In genomic region chr11:74468195-74468594, GRCm38 (mm10) we compare ENCODE assay signal across 11 mouse cellular contexts.
A peak's percentile ranks its signal among the peaks of the same experiment; 100 is the strongest.
DNase-seq lines count a peak whose midpoint lies in the region; ATAC-seq and TF ChIP-seq lines count a peak whose summit lies in the region.
"Had no signal": no experiment of that assay in that cellular context is flagged by ENCODE, and none has a peak within 500 bp of the region (broad histone marks: within the 10 kb centered on the region; RNA-seq: fewer than 3 reads in every experiment).

No protein-coding gene starts in this region.

- H3K4me2 ChIP-seq in lung, embryonic 16.5 days (ENCODE audit: low read depth, low read length): no peak overlapping the region
- no peak overlapping the region for H3K4me2 ChIP-seq in forebrain, postnatal 0 days (ENCODE audit: low read depth)
- H3K4me2 ChIP-seq in liver, embryonic 13.5 days: no peak overlapping the region
- H3K4me2 ChIP-seq in stomach, embryonic 16.5 days (ENCODE audit: low read depth, low read length): no peak overlapping the region
- H3K4me2 ChIP-seq: liver, embryonic 15.5 days had no signal

- ATAC-seq in lung, embryonic 16.5 days (ENCODE audit: low read depth): 0 out of 2 replicates have a peak, but pooled peaks have one; percentile 34
- ATAC-seq in forebrain, postnatal 0 days: peak; percentile 61
- 0 out of 2 replicates have a peak, but pooled peaks have one; percentile 39 for ATAC-seq in liver, embryonic 13.5 days (ENCODE audit: low read depth)
- peak; percentile 51 for ATAC-seq in stomach, embryonic 16.5 days (ENCODE audit: insufficient read depth, low FRiP score)
- ATAC-seq: Patski had no signal

- 19% methylated on average over 6 of the region's 6 CpGs for WGBS in lung, embryonic 16.5 days
- 20% methylated on average over 6 of the region's 6 CpGs for WGBS in forebrain, postnatal 0 days
- 51% methylated on average over 6 of the region's 6 CpGs for WGBS in liver, embryonic 13.5 days (ENCODE audit: insufficient replicate concordance)
- 34% methylated on average over 6 of the region's 6 CpGs for WGBS in stomach, embryonic 16.5 days

- no peaks in the 10 kb centered on the region for H3K27me3 ChIP-seq in lung, embryonic 16.5 days (ENCODE audit: control insufficient read depth, insufficient read depth, low read depth, low read length)
- H3K27me3 ChIP-seq in forebrain, postnatal 0 days (ENCODE audit: insufficient read depth, low read length): no peaks in the 10 kb centered on the region
- H3K27me3 ChIP-seq in liver, embryonic 13.5 days: no peaks in the 10 kb centered on the region
- no peaks in the 10 kb centered on the region for H3K27me3 ChIP-seq in stomach, embryonic 16.5 days (ENCODE audit: control insufficient read depth, insufficient read depth, low read length)
- H3K27me3 ChIP-seq: liver, embryonic 15.5 days; Patski had no signal

- DNase-seq in lung, postnatal 25 days (ENCODE audit: low spot score): no peak
- peak; percentile 21 for DNase-seq in forebrain, postnatal 0 days
- DNase-seq in liver, embryonic 13.5 days: no peak
- DNase-seq in Muller cell, postnatal 12 days (ENCODE audit: inconsistent ontology term): no peak
- no peak for DNase-seq in kidney, postnatal 25 days
- DNase-seq: cerebellum, adult 11 months; kidney, postnatal 4 days had no signal

- no peak overlapping the region for H3K4me3 ChIP-seq in lung, embryonic 16.5 days (ENCODE audit: low read length)
- no peak overlapping the region for H3K4me3 ChIP-seq in forebrain, postnatal 0 days (ENCODE audit: low read depth, low read length)
- H3K4me3 ChIP-seq in liver, embryonic 13.5 days (replicated peaks): no peak overlapping the region
- H3K4me3 ChIP-seq in stomach, embryonic 16.5 days (replicated peaks; ENCODE audit: low read length): no peak overlapping the region
- H3K4me3 ChIP-seq: liver, embryonic 15.5 days had no signal

- H3K4me1 ChIP-seq in lung, embryonic 16.5 days (replicated peaks; ENCODE audit: control insufficient read depth, insufficient read depth, low read length): peaks cover 18% of the 10 kb centered on the region
- no peaks in the 10 kb centered on the region for H3K4me1 ChIP-seq in forebrain, postnatal 0 days (ENCODE audit: insufficient read depth)
- peaks cover 18% of the 10 kb centered on the region for H3K4me1 ChIP-seq in liver, embryonic 13.5 days (replicated peaks)
- peaks cover 15% of the 10 kb centered on the region; the same call in 1 of the 2 replicates for H3K4me1 ChIP-seq in stomach, embryonic 16.5 days (ENCODE audit: control insufficient read depth, insufficient read depth, low read length)

- H3K27ac ChIP-seq in lung, embryonic 16.5 days (ENCODE audit: low read length): no peak overlapping the region
- H3K27ac ChIP-seq in forebrain, postnatal 0 days (ENCODE audit: low read depth, low read length): no peak overlapping the region
- H3K27ac ChIP-seq in liver, embryonic 13.5 days: no peak overlapping the region
- 0 out of 2 replicates have a peak overlapping the region, but pooled peaks have one; percentile 6 for H3K27ac ChIP-seq in stomach, embryonic 16.5 days (ENCODE audit: low read length)
- H3K27ac ChIP-seq: liver, embryonic 15.5 days had no signal

- no peaks in the 10 kb centered on the region for H3K36me3 ChIP-seq in lung, embryonic 16.5 days (ENCODE audit: control insufficient read depth, insufficient read depth, low read length)
- H3K36me3 ChIP-seq in forebrain, postnatal 0 days (ENCODE audit: insufficient read depth): no peaks in the 10 kb centered on the region
- H3K36me3 ChIP-seq in liver, embryonic 13.5 days: no peaks in the 10 kb centered on the region
- H3K36me3 ChIP-seq in stomach, embryonic 16.5 days (ENCODE audit: control insufficient read depth, insufficient read depth, low read length): no peaks in the 10 kb centered on the region
- H3K36me3 ChIP-seq: liver, embryonic 15.5 days had no signal

- TF ChIP-seq CTCF in forebrain, postnatal 0 days (IDR thresholded peaks at IDR 0.05; ENCODE audit: low read depth): no peak

- no peaks in the 10 kb centered on the region for H3K9me3 ChIP-seq in lung, embryonic 16.5 days (ENCODE audit: control insufficient read depth, low read length)
- no peaks in the 10 kb centered on the region for H3K9me3 ChIP-seq in forebrain, postnatal 0 days (ENCODE audit: low read length)
- no peaks in the 10 kb centered on the region for H3K9me3 ChIP-seq in liver, embryonic 13.5 days (replicated peaks)
- no peaks in the 10 kb centered on the region for H3K9me3 ChIP-seq in stomach, embryonic 16.5 days (replicated peaks; ENCODE audit: control insufficient read depth, low read length)
- H3K9me3 ChIP-seq: liver, embryonic 15.5 days had no signal

- H3K9ac ChIP-seq in lung, embryonic 16.5 days (ENCODE audit: low read length): no peak overlapping the region
- no peak overlapping the region for H3K9ac ChIP-seq in forebrain, postnatal 0 days
- no peak overlapping the region for H3K9ac ChIP-seq in liver, embryonic 13.5 days
- peak overlapping the region; percentile 3; the same call in 1 of the 2 replicates for H3K9ac ChIP-seq in stomach, embryonic 16.5 days (ENCODE audit: low read length)
- H3K9ac ChIP-seq: liver, embryonic 15.5 days had no signal
